Mouse (Mus musculus) MEL (cell line): ENCODE measurements around the gene Med21. TPM values are rescaled to one million over a fixed set of nuclear protein-coding genes. Genes with fewer than 3 reads are reported as not detected.

Source experiments
- DNase-seq: peaks from one replicate; pipeline ENCODE4 v3.0.0; 2011; ENCODE audit warnings: low read depth, low spot score
- H3K27ac ChIP-seq: 2 replicates; pipeline ENCODE4 v1.5.1; 2012; ENCODE audit warnings: low read depth, mild to moderate bottlenecking, control low read depth, low read length, moderate library complexity; ENCODE audit not compliant: control insufficient read depth
- H3K27me3 ChIP-seq, 2 experiments: fragments of 150-350 bp in 1 of 2; sonication (generic) in 1 of 2; 2 replicates each; pipeline ENCODE4 v1.6.1; 2012; ENCODE audit warnings: low read length in 2 of 2, mild to moderate bottlenecking in 2 of 2, improper control_type of control experiment in 1 of 2, moderate library complexity in 1 of 2; ENCODE audit not compliant: insufficient read depth in 2 of 2, control insufficient read depth in 1 of 2
- H3K36me3 ChIP-seq, 2 experiments: 2 replicates each; pipeline ENCODE4 v1.6.1; 2012 to 2014; ENCODE audit warnings: low read length in 2 of 2, improper control_type of control experiment in 1 of 2, inconsistent platforms in 1 of 2, mild to moderate bottlenecking in 1 of 2; ENCODE audit not compliant: insufficient read depth in 2 of 2, control insufficient read depth in 1 of 2
- H3K4me1 ChIP-seq, 2 experiments: fragments of 150-350 bp in 1 of 2; sonication (generic) in 1 of 2; 2 replicates each; pipeline ENCODE4 v1.6.1; 2012; ENCODE audit warnings: low read length in 2 of 2, improper control_type of control experiment in 1 of 2, mild to moderate bottlenecking in 1 of 2; ENCODE audit not compliant: insufficient read depth in 2 of 2, control insufficient read depth in 1 of 2
- H3K4me3 ChIP-seq, 2 experiments: fragments of 150-350 bp in 1 of 2; sonication (generic) in 1 of 2; 2 replicates each; pipeline ENCODE4 v1.5.1; 2012; ENCODE audit warnings: low read depth in 2 of 2, low read length in 2 of 2, mild to moderate bottlenecking in 2 of 2, moderate library complexity in 2 of 2, control low read depth in 1 of 2, improper control_type of control experiment in 1 of 2; ENCODE audit not compliant: control insufficient read depth in 1 of 2, insufficient read depth in 1 of 2
- H3K79me2 ChIP-seq: 2 replicates; pipeline ENCODE4 v1.6.1; 2012; ENCODE audit warnings: mild to moderate bottlenecking, low read length, moderate library complexity; ENCODE audit not compliant: control insufficient read depth, poor library complexity, insufficient read depth
- H3K9ac ChIP-seq: 2 replicates; pipeline ENCODE4 v1.6.1; 2012; ENCODE audit warnings: low read depth, mild to moderate bottlenecking, control low read depth, low read length, moderate library complexity; ENCODE audit not compliant: control insufficient read depth, poor library complexity, severe bottlenecking
- H3K9me3 ChIP-seq: fragments of 150-350 bp; sonication (generic); replicated peaks from 2 replicates; pipeline ENCODE4 v1.6.1; 2012; ENCODE audit warnings: mild to moderate bottlenecking, low read length, improper control_type of control experiment, moderate library complexity; ENCODE audit not compliant: insufficient read depth
- CHD1 ChIP-seq: IDR thresholded peaks from 2 replicates; pipeline ENCODE4 v1.6.1; 2012; ENCODE audit warnings: low read depth, mild to moderate bottlenecking, inconsistent platforms, low read length, improper control_type of control experiment
- CHD2 ChIP-seq: IDR thresholded peaks from 2 replicates; pipeline ENCODE4 v1.6.1; 2011; ENCODE audit warnings: low read length, improper control_type of control experiment
- ELF1 ChIP-seq: IDR thresholded peaks from 2 replicates; pipeline ENCODE4 v1.6.1; 2014; ENCODE audit warnings: low read depth, mild to moderate bottlenecking, inconsistent platforms, low read length, improper control_type of control experiment, moderate library complexity
- EP300 ChIP-seq, 2 experiments: IDR thresholded peaks; 2 replicates each; pipeline ENCODE4 v1.6.1; 2011; ENCODE audit warnings: improper control_type of control experiment in 2 of 2, low read length in 2 of 2, low read depth in 1 of 2, mild to moderate bottlenecking in 1 of 2
- ETS1 ChIP-seq: IDR thresholded peaks from 2 replicates; pipeline ENCODE4 v1.6.1; 2012; ENCODE audit warnings: low read depth, mild to moderate bottlenecking, inconsistent platforms, low read length, improper control_type of control experiment, moderate library complexity
- GATA1 ChIP-seq: IDR thresholded peaks from 2 replicates; pipeline ENCODE4 v1.6.1; 2011; ENCODE audit warnings: low read depth, low read length, improper control_type of control experiment
- HCFC1 ChIP-seq: IDR thresholded peaks from 2 replicates; pipeline ENCODE4 v1.6.1; 2012; ENCODE audit warnings: low read depth, mild to moderate bottlenecking, inconsistent platforms, low read length, improper control_type of control experiment, moderate library complexity
- MAX ChIP-seq: IDR thresholded peaks from 2 replicates; pipeline ENCODE4 v1.6.1; 2011; ENCODE audit warnings: low read length, improper control_type of control experiment
- MAZ ChIP-seq: IDR thresholded peaks from 2 replicates; pipeline ENCODE4 v1.6.1; 2012; ENCODE audit warnings: low read depth, mild to moderate bottlenecking, inconsistent platforms, low read length, improper control_type of control experiment
- MXI1 ChIP-seq: IDR thresholded peaks from 2 replicates; pipeline ENCODE4 v1.6.1; 2011; ENCODE audit warnings: mild to moderate bottlenecking, low read depth, low read length, improper control_type of control experiment
- MYB ChIP-seq: IDR thresholded peaks from 2 replicates; pipeline ENCODE4 v1.6.1; 2011; ENCODE audit warnings: mild to moderate bottlenecking, low read depth, low read length, improper control_type of control experiment
- MYC ChIP-seq: IDR thresholded peaks from 2 replicates; pipeline ENCODE4 v1.6.1; 2011; ENCODE audit warnings: low read depth, mild to moderate bottlenecking, low read length, improper control_type of control experiment, moderate library complexity
- NELFE ChIP-seq: IDR thresholded peaks from 2 replicates; pipeline ENCODE4 v1.6.1; 2011; ENCODE audit warnings: low read depth, low read length, improper control_type of control experiment
- POLR2A ChIP-seq, 2 experiments: IDR thresholded peaks; 2 replicates each; pipeline ENCODE4 v1.6.1; 2011 to 2012; ENCODE audit warnings: low read length in 2 of 2, mild to moderate bottlenecking in 2 of 2, control low read depth in 1 of 2, improper control_type of control experiment in 1 of 2, low read depth in 1 of 2, moderate library complexity in 1 of 2; ENCODE audit not compliant: control insufficient read depth in 1 of 2, insufficient read depth in 1 of 2, poor library complexity in 1 of 2
- POLR2AphosphoS2 ChIP-seq: IDR thresholded peaks from 2 replicates; pipeline ENCODE4 v1.6.1; 2011; ENCODE audit warnings: low read length, improper control_type of control experiment
- POLR2AphosphoS5 ChIP-seq: IDR thresholded peaks from 2 replicates; pipeline ENCODE4 v1.6.1; 2012; ENCODE audit warnings: low read depth, borderline replicate concordance, mild to moderate bottlenecking, inconsistent platforms, low read length, moderate library complexity, mixed read lengths
- RAD21 ChIP-seq: IDR thresholded peaks from 2 replicates; pipeline ENCODE4 v1.6.1; 2011; ENCODE audit warnings: mild to moderate bottlenecking, low read depth, low read length, improper control_type of control experiment
- RCOR1 ChIP-seq: IDR thresholded peaks from 2 replicates; pipeline ENCODE4 v1.6.1; 2012; ENCODE audit warnings: low read depth, mild to moderate bottlenecking, inconsistent platforms, low read length, improper control_type of control experiment
- SIN3A ChIP-seq: IDR thresholded peaks from 2 replicates; pipeline ENCODE4 v1.6.1; 2012; ENCODE audit warnings: low read length, improper control_type of control experiment, inconsistent platforms
- TAL1 ChIP-seq: IDR thresholded peaks from 2 replicates; pipeline ENCODE4 v1.6.1; 2012; ENCODE audit warnings: mild to moderate bottlenecking, inconsistent platforms, low read length, moderate library complexity, mixed read lengths
- TBP ChIP-seq: IDR thresholded peaks from 2 replicates; pipeline ENCODE4 v1.8.0; 2011; ENCODE audit warnings: low read depth, low read length, improper control_type of control experiment
- TCF12 ChIP-seq: IDR thresholded peaks from 2 replicates; pipeline ENCODE4 v1.6.1; 2014; ENCODE audit warnings: low read depth, mild to moderate bottlenecking, inconsistent platforms, low read length, improper control_type of control experiment, moderate library complexity
- USF1 ChIP-seq: IDR thresholded peaks from 2 replicates; pipeline ENCODE4 v1.6.1; 2014; ENCODE audit warnings: low read depth, mild to moderate bottlenecking, inconsistent platforms, low read length, improper control_type of control experiment, moderate library complexity
- ZMIZ1 ChIP-seq: IDR thresholded peaks from 2 replicates; pipeline ENCODE4 v1.6.1; 2012; ENCODE audit warnings: low read depth, mild to moderate bottlenecking, inconsistent platforms, low read length, improper control_type of control experiment, moderate library complexity
- ZNF384 ChIP-seq: IDR thresholded peaks from 2 replicates; pipeline ENCODE4 v1.6.1; 2012; ENCODE audit warnings: low read depth, mild to moderate bottlenecking, inconsistent platforms, low read length, improper control_type of control experiment
- polyA plus RNA-seq, 2 experiments: library from polyadenylated mRNA; stranded (reverse) in 1 of 2; unstranded in 1 of 2; fragments of >175 nt in 1 of 2; fragments of >200 nt in 1 of 2; gene quantifications; 2 replicates each; pipeline versions ENCODE4 v1.2.1 to v1.2.4; 2012; ENCODE audit warnings: low replicate concordance in 2 of 2, low read depth in 1 of 2; ENCODE audit not compliant: insufficient read length in 2 of 2, insufficient read depth in 1 of 2, missing spikeins in 1 of 2
- total RNA-seq: library from RNA; depleted of rRNA; stranded (reverse); fragments of 300-350 nt; gene quantifications from 2 replicates; pipeline ENCODE4 v1.2.3, GENCODE M21; 2012

Med21 gene
- total and polyA plus RNA-seq, 3 experiments, result 56.7 to 79.5 TPM; not detected in 1

DNA sequence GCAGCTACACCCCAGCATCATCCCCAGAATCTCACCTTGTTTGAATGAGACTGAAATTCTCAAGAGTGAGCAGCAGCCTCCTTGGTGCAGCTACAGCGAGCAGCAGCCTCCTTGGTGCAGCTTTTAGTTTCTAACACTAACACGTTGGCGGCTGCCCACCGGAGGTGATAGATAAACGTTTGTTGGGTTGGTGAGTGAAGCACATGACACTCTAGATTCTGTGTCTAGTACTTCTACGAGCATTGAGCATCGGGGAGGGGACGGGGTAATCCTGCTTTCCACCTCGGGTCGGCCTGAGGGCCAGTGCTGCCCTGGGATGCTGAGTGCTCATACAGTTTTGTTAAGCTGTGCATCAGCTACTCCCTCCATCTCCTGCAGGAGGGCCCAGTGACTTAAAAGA lies 34.6 kb downstream of the Med21 start:
- H3K4me1 ChIP-seq, result peaks cover 19 to 26% of the 10 kb centered on the region in 2 experiments
- H3K79me2 ChIP-seq, result no peaks in the 10 kb centered on the region
- H3K27me3 ChIP-seq, result no peaks in the 10 kb centered on the region
- TF ChIP-seq USF1, result peak; percentile 50; the same call in 1 of the 2 replicates
- TF ChIP-seq HCFC1, result no peak
- TF ChIP-seq MAX, result peak; percentile 53; the same call in 1 of the 2 replicates
- peak; percentile 36; the same call in 1 of the 2 replicates for TF ChIP-seq MXI1
- no peak for TF ChIP-seq POLR2A (IDR thresholded peaks at IDR 0.05; ENCODE audit: control insufficient read depth in 1 of 2, insufficient read depth in 1 of 2, low read depth in 1 of 2, low read length in 2 of 2, poor library complexity in 1 of 2)
- no peak for TF ChIP-seq MAZ
- no peak for TF ChIP-seq ZMIZ1
- TF ChIP-seq CHD2, result no peak
- peak overlapping the region; percentile 4 to 18; a peak in 3 of 4 replicates for H3K4me3 ChIP-seq
- H3K27ac ChIP-seq, result no peak overlapping the region
- no peaks in the 10 kb centered on the region for H3K9me3 ChIP-seq
- H3K9ac ChIP-seq, result 0 out of 2 replicates have a peak overlapping the region, but pooled peaks have one; percentile 20
- peaks cover 0 to 15% of the 10 kb centered on the region in 2 experiments; a peak in 2 of 4 replicates for H3K36me3 ChIP-seq
- DNase-seq, result peak; percentile 64

DNA sequence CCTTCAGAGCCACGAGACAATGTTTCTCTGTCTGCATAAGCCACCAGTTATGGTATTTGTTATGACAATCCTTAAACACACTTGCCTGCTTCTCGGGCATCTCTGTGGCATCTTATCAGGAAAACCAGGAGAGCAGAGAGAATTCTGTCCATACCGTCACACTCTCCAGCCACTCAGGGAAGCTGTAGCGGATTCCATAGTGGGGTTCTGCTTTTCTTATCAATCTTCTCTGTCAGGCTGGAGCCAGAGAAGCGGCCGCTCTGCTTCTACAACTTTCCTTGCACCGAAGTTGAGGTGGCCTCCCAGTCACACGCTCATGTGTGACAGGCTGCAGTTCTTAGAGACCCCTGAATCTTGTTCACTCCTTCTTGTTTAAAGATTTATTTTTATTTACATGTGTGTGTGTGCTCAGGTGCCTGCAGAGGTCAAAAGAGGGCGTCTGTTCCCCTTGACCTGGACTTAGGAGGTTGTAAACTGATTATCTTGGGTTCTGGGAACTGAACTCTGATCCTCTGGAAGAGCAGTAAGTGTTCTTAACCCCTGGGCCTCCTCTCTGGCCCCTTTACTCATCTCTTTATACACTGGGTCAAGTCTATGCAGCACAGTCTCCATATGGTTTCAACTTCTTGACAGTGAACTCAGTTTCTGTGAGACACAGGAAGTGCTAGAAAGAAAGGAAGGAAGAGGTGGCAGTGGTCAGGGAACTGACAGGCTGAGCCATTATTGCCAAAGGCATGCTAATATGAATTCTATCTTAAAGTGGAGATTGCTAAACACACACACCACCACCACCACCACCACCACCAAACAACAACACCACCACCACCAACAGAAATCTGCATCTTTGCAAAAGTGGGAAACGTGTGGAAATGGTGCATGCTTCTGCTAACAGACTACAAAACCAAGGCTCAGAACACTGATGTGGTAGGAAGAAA lies 36.1 kb downstream of the Med21 start:
- TF ChIP-seq MYC (no peak), POLR2AphosphoS5 (no peak), TCF12 (no peak), TAL1 (0 out of 2 replicates have a peak, but pooled peaks have one; percentile 11), ZMIZ1 (no peak), NELFE (no peak; the same call in 1 of the 2 replicates), USF1 (no peak), ELF1 (no peak), MXI1 (peak; percentile 26; the same call in 1 of the 2 replicates), MAX (0 out of 2 replicates have a peak, but pooled peaks have one; percentile 41), TBP (no peak), ETS1 (peak; percentile 50; the same call in 1 of the 2 replicates), ZNF384 (no peak), RCOR1 (peak; percentile 66), POLR2AphosphoS2 (no peak), SIN3A (no peak; the same call in 1 of the 2 replicates), CHD1 (no peak), RAD21 (no peak), POLR2A (IDR thresholded peaks at IDR 0.05; ENCODE audit: control insufficient read depth in 1 of 2, insufficient read depth in 1 of 2, low read depth in 1 of 2, low read length in 2 of 2, poor library complexity in 1 of 2) (0 out of 4 replicates have a peak, but pooled peaks of 1 of the 2 experiments have one; percentile 28), GATA1 (peak; percentile 66), EP300 (IDR thresholded peaks at IDR 0.05; ENCODE audit: low read depth in 1 of 2, low read length in 2 of 2) (peak; percentile 11 to 45; a peak in 2 of 4 replicates), MYB (no peak)
- Histone ChIP-seq H3K36me3 (peaks cover 0 to 15% of the 10 kb centered on the region in 2 experiments; a peak in 2 of 4 replicates), H3K4me3 (peak overlapping the region; percentile 39 to 63), H3K9me3 (no peaks in the 10 kb centered on the region), H3K27me3 (no peaks in the 10 kb centered on the region), H3K9ac (peak overlapping the region; percentile 55), H3K79me2 (no peaks in the 10 kb centered on the region), H3K4me1 (peaks cover 16 to 26% of the 10 kb centered on the region in 2 experiments), H3K27ac (peak overlapping the region; percentile 15)
- DNase-seq, result peak; percentile 75
